Comparison of ENCODE assay signal across 8 mouse cellular contexts in the genomic region with DNA sequence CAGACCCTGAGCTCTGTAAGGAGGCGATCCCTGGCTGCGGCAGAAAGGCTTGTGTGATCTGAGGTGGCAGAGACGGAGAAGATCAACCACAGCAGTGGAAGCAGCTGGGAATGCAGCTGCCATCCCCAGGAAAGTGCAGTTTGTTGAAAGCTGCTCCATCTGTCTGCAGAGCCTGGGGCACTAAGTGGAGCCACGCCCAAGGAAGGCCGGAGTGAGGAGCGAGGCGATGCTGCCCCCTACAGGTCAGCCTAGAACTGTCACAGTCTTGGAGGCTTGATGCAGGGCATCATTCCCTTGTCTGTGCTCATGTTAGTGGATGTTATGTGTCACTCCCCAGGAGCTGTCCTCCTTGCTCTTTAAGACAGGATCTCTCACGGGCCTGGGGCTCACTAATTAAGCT. TPM values are rescaled to one million over a fixed set of nuclear protein-coding genes. Genes with fewer than 3 reads are reported as not detected.
DNase-seq lines count a peak whose midpoint lies in the region; ATAC-seq lines count a peak whose summit lies in the region.

No protein-coding gene starts in this region.

- peak; percentile 95 for ATAC-seq in hindbrain, embryonic 16.5 days

- WGBS in hindbrain, embryonic 16.5 days: 3% methylated on average over 8 of the region's 8 CpGs

- no peaks in the 10 kb centered on the region for H3K36me3 ChIP-seq in hindbrain, embryonic 16.5 days (ENCODE audit: control insufficient read depth, insufficient read depth, low read length)

- no peak overlapping the region for H3K4me3 ChIP-seq in hindbrain, embryonic 16.5 days (ENCODE audit: low read length)

- no peaks in the 10 kb centered on the region for H3K27me3 ChIP-seq in hindbrain, embryonic 16.5 days (replicated peaks; ENCODE audit: control insufficient read depth, insufficient read depth, low read length)

- H3K9me3 ChIP-seq in hindbrain, embryonic 16.5 days (ENCODE audit: control insufficient read depth, low read length): no peaks in the 10 kb centered on the region

- peaks cover 3% of the 10 kb centered on the region; the same call in 1 of the 2 replicates for H3K4me1 ChIP-seq in hindbrain, embryonic 16.5 days (ENCODE audit: control insufficient read depth, insufficient read depth, low read depth, low read length)

- H3K4me2 ChIP-seq in hindbrain, embryonic 16.5 days (ENCODE audit: low read length): peak overlapping the region; percentile 34; the same call in 1 of the 2 replicates

- no peak overlapping the region for H3K27ac ChIP-seq in hindbrain, embryonic 16.5 days (ENCODE audit: low read depth, low read length)

- peak overlapping the region; percentile 27 for H3K9ac ChIP-seq in hindbrain, embryonic 16.5 days (ENCODE audit: low read depth, low read length)

- DNase-seq in T-cell, adult 2 months (ENCODE audit: low spot score): peak; percentile 77
- DNase-seq in cerebellum, postnatal 36 days: peak; percentile 81 to 83
- DNase-seq in gastrocnemius, adult 18-20 months (ENCODE audit: low spot score): peak; percentile 80
- DNase-seq in left cerebral cortex, adult 11 months (ENCODE audit: low spot score): peak; percentile 35
- peak; percentile 84 for DNase-seq in lung, postnatal 36 days
- DNase-seq in retina, postnatal 1 day: peak; percentile 92
- DNase-seq in thymus, postnatal 4 days: peak; percentile 95

RNA-seq across cellular contexts. Expression of gene Klhl25, which starts 32.5 kb away (rescaled TPM):
- total RNA-seq in gastrocnemius, adult 18-20 months (2021): 1 to 10 TPM; 2.6 to 3.2 TPM
- 30.8 and 33.0 TPM in 2 replicates for polyA plus RNA-seq in hindbrain, embryonic 16.5 days (2015; fragmentation: Nextera tagmentation; extraction: Ambion mirVana)

Comparison
In these comparisons a context has a peak if more than half of its experiments do, and no peak if none do; other contexts are left out.
1. DNase-seq: peak in every context shown above with its lines; median percentile 95 in thymus, postnatal 4 days; 92 in retina, postnatal 1 day; 84 in lung, postnatal 36 days; 82 in cerebellum, postnatal 36 days; 80 in gastrocnemius, adult 18-20 months; 77 in T-cell, adult 2 months; 35 in left cerebral cortex, adult 11 months.